8 mouse cellular contexts compared by ENCODE assay signal in genomic region chr2:70824838-70825370, GRCm38 (mm10). TPM values are rescaled to one million over a fixed set of nuclear protein-coding genes. Genes with fewer than 3 reads are reported as not detected.
DNase-seq lines count a peak whose midpoint lies in the region; ATAC-seq lines count a peak whose summit lies in the region.

No protein-coding gene starts in this region.

- intact Hi-C loops in left cerebral cortex, postnatal 14 days (cut with DNase I): loop anchor here (2.0 to 5.0 kb wide), 4 partner anchors 44 to 212 kb away; no protein-coding TSS in a partner anchor

- H3K27me3 ChIP-seq in hindbrain, embryonic 13.5 days: no peaks in the 10 kb centered on the region

- no peaks in the 10 kb centered on the region for H3K36me3 ChIP-seq in hindbrain, embryonic 13.5 days

- WGBS in hindbrain, embryonic 13.5 days: 1% methylated on average over 51 of the region's 59 CpGs

- peak overlapping the region; percentile 93 for H3K4me3 ChIP-seq in hindbrain, embryonic 13.5 days

- peak; percentile 73 for DNase-seq in MN1 (ENCODE audit: low spot score)
- peak; percentile 77 for DNase-seq in cerebellum, adult 11-12 months
- DNase-seq in forelimb bud, embryonic 11.5 days (ENCODE audit: low read depth, low spot score): peak; percentile 60
- DNase-seq in left cerebral cortex, postnatal 14 days (ENCODE audit: low spot score in 2 of 2): peak; percentile 58 to 65
- DNase-seq in right cerebral cortex, postnatal 10 days (ENCODE audit: low spot score in 2 of 2): peak; percentile 79 to 83
- DNase-seq in yolk sac, embryonic 10.5 days (ENCODE audit: low spot score): peak; percentile 81

- H3K9ac ChIP-seq in hindbrain, embryonic 13.5 days: peak overlapping the region; percentile 94

- ATAC-seq in hindbrain, embryonic 13.5 days (ENCODE audit: low FRiP score): peak; percentile 77
- ATAC-seq in megakaryocyte-erythroid progenitor cell, adult 5-6 weeks (replicated peaks; ENCODE audit: low FRiP score, low TSS enrichment, poor library complexity, severe bottlenecking): peak; percentile 20

- H3K4me2 ChIP-seq in hindbrain, embryonic 13.5 days: peak overlapping the region; percentile 68

- no peaks in the 10 kb centered on the region for H3K9me3 ChIP-seq in hindbrain, embryonic 13.5 days

- peaks cover 14% of the 10 kb centered on the region for H3K4me1 ChIP-seq in hindbrain, embryonic 13.5 days (replicated peaks)

- peak overlapping the region; percentile 99 for H3K27ac ChIP-seq in hindbrain, embryonic 13.5 days

RNA-seq across cellular contexts. Expression of gene Tlk1, which starts 0.6 kb away (rescaled TPM):
- 22.2 and 23.8 TPM in 2 replicates for polyA plus RNA-seq in hindbrain, embryonic 13.5 days (2015; fragmentation: Nextera tagmentation; extraction: Ambion mirVana)
- 100 to 1,000 TPM in 1 of 2 experiments, 10 to 100 TPM in 1; 93.3 to 101 TPM for total RNA-seq in left cerebral cortex, postnatal 14 days (2021)
- total RNA-seq in megakaryocyte-erythroid progenitor cell, adult 5-6 weeks (2014; fragmentation: Nextera tagmentation): 128 and 150 TPM in 2 replicates
- 112 and 121 TPM in 2 replicates for total RNA-seq in megakaryocyte-erythroid progenitor cell, adult 5-6 weeks (2017)

Comparison
In these comparisons a context has a peak if more than half of its experiments do, and no peak if none do; other contexts are left out.
1. Peak in every context shown above with its lines: DNase-seq, ATAC-seq, H3K4me3 ChIP-seq and H3K27ac ChIP-seq.